Mouse (Mus musculus): Measurements from ENCODE around the gene Isyna1. TPM values are rescaled to one million over a fixed set of nuclear protein-coding genes. Genes with fewer than 3 reads are reported as not detected.
"Not testable (repeated sequence)": the region's sequence is repeated elsewhere in the genome, so short reads cannot be mapped to it uniquely, and the experiment has no call there.

The Isyna1 gene
- total RNA-seq, 1 experiment from 2014 or later = 26.0 TPM

DNA sequence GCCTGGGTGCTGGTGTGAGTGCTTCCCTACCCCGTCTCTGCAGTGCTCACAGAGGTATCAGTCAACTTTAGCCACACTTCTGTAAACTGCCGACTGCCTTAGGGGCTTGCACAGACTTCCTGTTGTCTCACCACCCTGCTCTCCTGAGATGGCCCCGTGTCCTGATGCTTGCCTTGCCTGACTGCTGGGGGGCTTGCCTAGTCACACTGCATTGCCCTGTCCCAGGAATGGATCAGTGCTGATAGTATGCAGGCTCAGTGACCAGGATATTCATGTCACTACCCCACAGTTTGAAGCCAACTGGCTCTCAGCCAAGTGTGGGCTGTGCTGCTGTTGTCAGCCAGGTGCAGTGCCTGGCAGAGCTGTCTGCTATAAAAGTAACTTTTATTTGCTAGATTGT, 28.6 kb upstream of the Isyna1 start:
- ATAC-seq (replicated peaks in 1 of 2; ENCODE audit: insufficient read depth in 1 of 2, low FRiP score in 2 of 2, low TSS enrichment in 1 of 2, low read depth in 1 of 2, poor library complexity in 2 of 2, severe bottlenecking in 2 of 2) = peak; percentile 61 to 65

DNA sequence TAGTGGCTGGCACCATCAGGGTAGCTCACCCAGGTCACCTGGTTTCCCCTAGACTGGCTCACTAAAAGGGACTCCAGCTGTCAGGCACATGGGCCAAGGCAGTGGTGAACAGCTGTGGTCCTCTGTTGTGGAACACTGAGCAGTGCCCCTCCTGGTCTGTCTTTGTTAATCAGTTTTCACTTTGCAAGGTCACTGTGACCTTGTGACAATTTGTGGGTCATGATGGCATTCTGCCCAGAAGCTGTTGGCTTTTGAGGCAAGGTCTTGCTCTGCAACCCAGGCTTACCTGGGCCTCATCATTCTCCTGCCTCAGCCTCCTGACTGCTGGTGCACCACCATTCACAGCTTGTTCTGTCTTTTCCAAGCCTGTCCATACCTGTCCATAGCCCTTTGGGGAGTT, 23.8 kb upstream of the Isyna1 start:
- peak in 1 of 2 experiments; percentile 39; a peak in 1 of 4 replicates for ATAC-seq (replicated peaks in 1 of 2; ENCODE audit: insufficient read depth in 1 of 2, low FRiP score in 2 of 2, low TSS enrichment in 1 of 2, low read depth in 1 of 2, poor library complexity in 2 of 2, severe bottlenecking in 2 of 2)

- ATAC-seq (replicated peaks in 1 of 2; ENCODE audit: insufficient read depth in 1 of 2, low FRiP score in 2 of 2, low TSS enrichment in 1 of 2, low read depth in 1 of 2, poor library complexity in 2 of 2, severe bottlenecking in 2 of 2) = no peak
These were observed 23.2 kb upstream of the Isyna1 start for GRCm38 (mm10) chr8:70570990-70571389.

GRCm38 (mm10) chr8:70574302-70574701, 19.9 kb upstream of the Isyna1 start:
- ATAC-seq (replicated peaks in 1 of 2; ENCODE audit: insufficient read depth in 1 of 2, low FRiP score in 2 of 2, low TSS enrichment in 1 of 2, low read depth in 1 of 2, poor library complexity in 2 of 2, severe bottlenecking in 2 of 2) = no peak

- ATAC-seq (replicated peaks in 1 of 2; ENCODE audit: insufficient read depth in 1 of 2, low FRiP score in 2 of 2, low TSS enrichment in 1 of 2, low read depth in 1 of 2, poor library complexity in 2 of 2, severe bottlenecking in 2 of 2) = peak in 1 of 2 experiments; percentile 13; a peak in 1 of 4 replicates
These were observed 19.3 kb upstream of the Isyna1 start for GRCm38 (mm10) chr8:70574915-70575314.

GRCm38 (mm10) chr8:70577207-70577606, 17.0 kb upstream of the Isyna1 start:
- ATAC-seq (replicated peaks in 1 of 2; ENCODE audit: insufficient read depth in 1 of 2, low FRiP score in 2 of 2, low TSS enrichment in 1 of 2, low read depth in 1 of 2, poor library complexity in 2 of 2, severe bottlenecking in 2 of 2) = no peak

DNA sequence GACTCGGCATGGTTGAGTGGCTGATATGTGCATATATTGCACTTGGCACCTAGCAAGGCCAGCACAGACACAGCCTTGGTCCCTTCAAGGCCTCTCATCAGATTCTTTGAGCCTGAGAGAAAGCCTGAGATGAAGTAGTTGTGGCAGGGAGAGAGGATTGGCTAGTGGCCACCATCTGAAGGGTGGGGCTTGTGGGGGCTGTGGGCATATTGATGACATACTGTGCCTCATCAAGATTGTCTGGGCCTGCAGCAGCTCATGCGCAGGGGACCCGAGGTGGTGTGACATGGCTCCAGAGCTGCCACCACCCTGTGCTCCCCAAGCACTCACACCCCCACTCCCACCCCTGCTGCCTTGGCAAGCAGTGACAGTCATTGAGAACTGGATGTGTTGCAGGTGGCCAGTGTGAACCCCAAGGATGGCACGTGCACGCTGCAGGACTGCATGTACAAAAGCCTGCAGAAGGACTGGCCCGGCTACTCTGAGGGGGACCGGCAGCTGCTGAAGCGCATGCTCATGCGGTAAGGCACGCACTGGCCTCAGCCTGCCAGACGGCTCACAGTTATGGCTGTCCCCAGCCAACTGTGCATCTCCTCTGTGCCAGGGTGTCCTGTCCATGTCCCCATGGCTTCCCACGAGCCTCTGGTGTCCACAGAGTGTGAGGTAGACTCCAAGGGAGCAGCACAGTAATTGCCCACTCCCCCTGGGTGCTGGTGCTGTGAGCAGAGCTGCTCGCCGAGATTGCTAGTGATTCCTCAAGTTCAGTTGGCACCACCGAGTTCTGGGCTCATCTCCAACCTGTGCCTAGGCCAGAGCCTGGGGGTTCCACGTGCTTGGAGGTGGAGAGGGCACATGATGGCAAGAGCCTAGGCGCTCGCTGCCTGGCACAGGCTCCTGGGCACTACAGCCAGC, 10.4 kb upstream of the Isyna1 start:
- ATAC-seq (replicated peaks in 1 of 2; ENCODE audit: insufficient read depth in 1 of 2, low FRiP score in 2 of 2, low TSS enrichment in 1 of 2, low read depth in 1 of 2, poor library complexity in 2 of 2, severe bottlenecking in 2 of 2) = no peak

- ATAC-seq (replicated peaks in 1 of 2; ENCODE audit: insufficient read depth in 1 of 2, low FRiP score in 2 of 2, low TSS enrichment in 1 of 2, low read depth in 1 of 2, poor library complexity in 2 of 2, severe bottlenecking in 2 of 2) = 0 out of 4 replicates have a peak, but pooled peaks of 1 of the 2 experiments have one; percentile 6
These were observed 9.4 kb upstream of the Isyna1 start for GRCm38 (mm10) chr8:70584606-70585257.

GRCm38 (mm10) chr8:70585258-70585652, 8.9 kb upstream of the Isyna1 start:
- ATAC-seq (replicated peaks in 1 of 2; ENCODE audit: insufficient read depth in 1 of 2, low FRiP score in 2 of 2, low TSS enrichment in 1 of 2, low read depth in 1 of 2, poor library complexity in 2 of 2, severe bottlenecking in 2 of 2) = peak; percentile 82 to 88

DNA sequence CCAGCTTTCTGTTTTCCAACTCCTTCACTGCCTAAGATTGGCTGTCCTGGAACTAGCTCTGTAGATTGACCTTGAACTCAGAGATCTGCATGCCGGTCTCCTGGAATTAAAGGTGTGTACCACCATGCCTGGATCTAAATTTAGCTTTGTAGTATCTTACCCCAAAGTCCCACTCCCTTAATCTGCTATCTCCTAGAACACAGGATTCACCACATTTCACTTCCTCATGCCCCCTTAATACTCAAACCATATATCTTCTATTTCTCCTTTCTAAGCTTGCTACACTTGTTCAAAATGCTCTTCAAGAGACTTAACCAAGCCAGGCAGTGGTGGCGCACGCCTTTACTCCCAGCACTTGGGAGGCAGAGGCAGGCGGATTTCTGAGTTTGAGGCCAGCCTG, 6.2 kb upstream of the Isyna1 start:
- ATAC-seq (replicated peaks in 1 of 2; ENCODE audit: insufficient read depth in 1 of 2, low FRiP score in 2 of 2, low TSS enrichment in 1 of 2, low read depth in 1 of 2, poor library complexity in 2 of 2, severe bottlenecking in 2 of 2) = not testable (repeated sequence)

GRCm38 (mm10) chr8:70591569-70591968, 2.6 kb upstream of the Isyna1 start:
- ATAC-seq (replicated peaks in 1 of 2; ENCODE audit: insufficient read depth in 1 of 2, low FRiP score in 2 of 2, low TSS enrichment in 1 of 2, low read depth in 1 of 2, poor library complexity in 2 of 2, severe bottlenecking in 2 of 2) = no peak

DNA sequence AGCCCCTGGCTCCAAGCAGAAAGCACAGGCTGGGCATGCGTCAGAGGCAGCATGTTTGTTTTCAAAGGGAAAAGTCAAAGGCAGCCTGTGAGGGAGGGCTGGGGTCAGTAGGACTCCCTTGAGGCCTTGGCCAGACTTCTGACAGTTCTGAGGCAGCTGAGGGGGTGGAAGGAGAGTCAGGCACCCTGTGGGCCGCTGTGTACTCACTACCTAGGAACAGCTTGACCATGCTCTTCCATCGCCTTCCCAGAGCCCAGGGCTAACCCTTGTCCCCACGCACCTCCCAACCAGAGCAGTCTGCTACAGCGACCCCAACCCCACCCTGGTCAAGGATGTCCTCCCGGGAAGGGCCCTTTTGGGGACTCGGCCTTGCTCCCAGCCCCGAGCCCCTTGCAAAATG, 1.0 kb upstream of the Isyna1 start:
- no peak for ATAC-seq (replicated peaks in 1 of 2; ENCODE audit: insufficient read depth in 1 of 2, low FRiP score in 2 of 2, low TSS enrichment in 1 of 2, low read depth in 1 of 2, poor library complexity in 2 of 2, severe bottlenecking in 2 of 2)

DNA sequence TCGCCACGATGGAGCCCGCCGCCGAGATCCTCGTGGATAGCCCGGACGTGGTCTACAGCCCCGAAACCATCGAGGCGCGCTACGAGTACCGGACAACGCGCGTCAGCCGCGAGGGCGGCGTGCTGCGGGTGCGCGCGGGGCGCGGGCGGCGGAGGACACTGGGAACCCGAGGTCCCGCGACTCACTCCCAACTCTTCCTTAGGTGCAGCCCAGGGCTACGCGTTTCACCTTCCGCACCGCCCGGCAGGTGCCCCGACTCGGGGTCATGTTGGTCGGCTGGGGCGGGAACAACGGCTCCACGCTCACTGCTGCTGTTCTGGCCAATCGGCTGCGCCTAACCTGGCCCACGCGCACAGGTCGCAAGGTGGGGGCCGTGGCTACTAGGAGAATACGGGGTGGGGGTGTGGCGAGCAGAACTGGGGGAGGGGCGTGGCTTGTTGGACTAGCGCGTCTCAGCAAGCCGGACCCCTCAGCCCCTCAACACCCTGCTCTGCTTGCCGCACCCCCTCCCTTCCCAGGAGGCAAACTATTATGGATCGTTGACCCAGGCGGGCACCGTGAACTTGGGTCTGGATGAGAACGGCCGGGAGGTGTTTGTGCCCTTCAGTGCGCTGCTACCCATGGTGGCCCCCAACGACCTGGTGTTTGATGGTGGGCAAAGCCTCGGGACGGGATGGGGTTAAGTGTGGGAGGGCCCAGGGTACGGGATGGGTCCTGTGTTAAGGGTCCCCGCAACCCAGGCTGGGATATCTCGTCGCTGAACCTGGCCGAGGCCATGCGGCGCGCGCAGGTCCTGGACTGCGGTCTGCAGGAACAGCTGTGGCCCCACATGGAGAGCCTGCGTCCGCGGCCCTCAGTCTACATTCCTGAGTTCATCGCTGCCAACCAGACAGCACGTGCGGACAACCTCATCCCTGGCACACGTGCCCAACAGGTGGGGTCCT, 720 bp downstream of the Isyna1 start:
- no peak for ATAC-seq (replicated peaks in 1 of 2; ENCODE audit: insufficient read depth in 1 of 2, low FRiP score in 2 of 2, low TSS enrichment in 1 of 2, low read depth in 1 of 2, poor library complexity in 2 of 2, severe bottlenecking in 2 of 2)

- no peak for ATAC-seq (replicated peaks in 1 of 2; ENCODE audit: insufficient read depth in 1 of 2, low FRiP score in 2 of 2, low TSS enrichment in 1 of 2, low read depth in 1 of 2, poor library complexity in 2 of 2, severe bottlenecking in 2 of 2)
These were observed 1.6 kb downstream of the Isyna1 start for GRCm38 (mm10) chr8:70595811-70596210.

DNA sequence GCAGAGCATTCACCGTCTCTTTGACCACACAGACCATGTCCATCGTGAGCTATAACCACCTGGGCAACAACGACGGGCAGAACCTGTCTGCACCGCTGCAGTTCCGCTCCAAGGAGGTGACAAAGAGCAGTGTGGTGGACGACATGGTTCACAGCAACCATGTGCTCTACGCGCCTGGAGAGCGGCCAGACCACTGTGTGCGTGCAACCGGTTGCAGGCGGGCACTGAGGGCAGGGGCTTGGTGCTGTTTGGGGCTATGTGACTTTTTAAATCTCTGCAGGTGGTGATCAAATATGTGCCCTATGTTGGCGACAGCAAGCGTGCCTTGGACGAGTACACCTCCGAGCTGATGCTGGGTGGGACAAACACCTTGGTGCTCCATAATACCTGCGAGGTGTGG, 2.0 kb downstream of the Isyna1 start:
- no peak for ATAC-seq (replicated peaks in 1 of 2; ENCODE audit: insufficient read depth in 1 of 2, low FRiP score in 2 of 2, low TSS enrichment in 1 of 2, low read depth in 1 of 2, poor library complexity in 2 of 2, severe bottlenecking in 2 of 2)

GRCm38 (mm10) chr8:70596775-70597416, 2.7 kb downstream of the Isyna1 start:
- ATAC-seq (replicated peaks in 1 of 2; ENCODE audit: insufficient read depth in 1 of 2, low FRiP score in 2 of 2, low TSS enrichment in 1 of 2, low read depth in 1 of 2, poor library complexity in 2 of 2, severe bottlenecking in 2 of 2) = no peak

All from hematopoietic stem cell, adult 5-6 weeks (primary cell).